8 mouse cellular contexts compared by ENCODE assay signal in genomic region chr11:102651381-102651780, GRCm38 (mm10). TPM values are rescaled to one million over a fixed set of nuclear protein-coding genes. Genes with fewer than 3 reads are reported as not detected.
A peak's percentile ranks its signal among the peaks of the same experiment; 100 is the strongest.
DNase-seq lines count a peak whose midpoint lies in the region; ATAC-seq and TF ChIP-seq lines count a peak whose summit lies in the region.

No protein-coding gene starts in this region.

- no peak overlapping the region for H3K9ac ChIP-seq in liver, postnatal 0 days (replicated peaks)

- no peak for TF ChIP-seq EP300 in liver, postnatal 0 days (IDR thresholded peaks at IDR 0.05; ENCODE audit: low read depth)

- no peaks in the 10 kb centered on the region for H3K9me3 ChIP-seq in G1E (replicated peaks)
- H3K9me3 ChIP-seq in liver, postnatal 0 days (ENCODE audit: low read length): no peaks in the 10 kb centered on the region

- no peaks in the 10 kb centered on the region for H3K36me3 ChIP-seq in G1E (replicated peaks)
- no peaks in the 10 kb centered on the region for H3K36me3 ChIP-seq in liver, postnatal 0 days (replicated peaks; ENCODE audit: insufficient read depth, low read length)

- no peak overlapping the region for H3K4me3 ChIP-seq in G1E (ENCODE audit: low read depth, low read length)
- no peak overlapping the region for H3K4me3 ChIP-seq in liver, postnatal 0 days (ENCODE audit: low read depth, low read length)

- no peak overlapping the region for H3K4me2 ChIP-seq in liver, postnatal 0 days (ENCODE audit: low read depth, low read length)

- H3K4me1 ChIP-seq in G1E (ENCODE audit: insufficient read depth, low read depth, low read length): no peaks in the 10 kb centered on the region
- H3K4me1 ChIP-seq in liver, postnatal 0 days (ENCODE audit: insufficient read depth): no peaks in the 10 kb centered on the region

- peak; percentile 71 for TF ChIP-seq CTCF in G1E (IDR thresholded peaks at IDR 0.05; ENCODE audit: low read depth, low read length)
- TF ChIP-seq CTCF in liver, postnatal 0 days (IDR thresholded peaks at IDR 0.05; ENCODE audit: low read depth): peak; percentile 85

- DNase-seq in 416B (ENCODE audit: low read depth) (peak; percentile 73), G1E (ENCODE audit: low spot score) (no peak)
- peak; percentile 67 for DNase-seq in cerebellum, adult 9-10 months
- peak; percentile 27 to 28 for DNase-seq in gastrocnemius, adult 8-10 months (ENCODE audit: low spot score in 2 of 2)
- DNase-seq in kidney, postnatal 10 days: peak; percentile 83
- DNase-seq in liver, postnatal 0 days: peak; percentile 70
- peak; percentile 66 to 84 for DNase-seq in right cerebral cortex, adult 2 months (ENCODE audit: low spot score in 2 of 2)

- H3K27ac ChIP-seq in liver, postnatal 0 days (ENCODE audit: low read depth): no peak overlapping the region

- 3% methylated on average over 9 of the region's 9 CpGs for WGBS in liver, postnatal 0 days (ENCODE audit: insufficient replicate concordance)

- H3K27me3 ChIP-seq in G1E (ENCODE audit: insufficient read depth, low read length): peaks cover 15% of the 10 kb centered on the region
- H3K27me3 ChIP-seq in liver, postnatal 0 days (ENCODE audit: insufficient read depth, low read length): no peaks in the 10 kb centered on the region

- ATAC-seq in G1E (ENCODE audit: extremely low read depth, insufficient number of reproducible peaks, low FRiP score, poor library complexity, severe bottlenecking): no peak
- no peak for ATAC-seq in liver, postnatal 0 days
- no peak for ATAC-seq in inflammation-experienced regulatory T-cells, adult 6 months

RNA-seq across cellular contexts. Expression of gene Meioc, which starts 12.1 kb away (rescaled TPM):
- not detected in 2 replicates for total RNA-seq in G1E (2014; fragmentation: Nextera tagmentation)
- 0.05 TPM in 1 of 2 replicates, not detected in the other for total RNA-seq in G1E (2017)
- not detected in 2 replicates for polyA plus RNA-seq in G1E (2012)
- total RNA-seq in gastrocnemius, adult 8-10 months (2022): not detected
- 0.08 TPM in 1 of 2 replicates, not detected in the other for polyA plus RNA-seq in liver, postnatal 0 days (2015; fragmentation: Nextera tagmentation; extraction: Ambion mirVana)
- under 1 TPM in 2 of 3 experiments, not detected in 1; 0.08 to 0.20 TPM for polyA plus RNA-seq in inflammation-experienced regulatory T-cells, adult 6 months (2017; shearing (Covaris generic))

RNA-seq across cellular contexts. Expression of gene Ccdc43, which starts 46.2 kb away (rescaled TPM):
- total RNA-seq in G1E (2014; fragmentation: Nextera tagmentation) (27.3 and 32.0 TPM in 2 replicates), G1E (2017) (38.7 and 43.6 TPM in 2 replicates)
- polyA plus RNA-seq in G1E (2012): 8.4 and 10.5 TPM in 2 replicates
- total RNA-seq in gastrocnemius, adult 8-10 months (2022): 10 to 100 TPM; 73.6 to 84.9 (median 79.9) TPM
- 9.5 and 9.6 TPM in 2 replicates for polyA plus RNA-seq in liver, postnatal 0 days (2015; fragmentation: Nextera tagmentation; extraction: Ambion mirVana)
- 10 to 100 TPM; 29.0 to 41.4 (median 40.1) TPM for polyA plus RNA-seq in inflammation-experienced regulatory T-cells, adult 6 months (2017; shearing (Covaris generic))

RNA-seq across cellular contexts. Expression of gene Fzd2, which starts 47.2 kb away (rescaled TPM):
- total RNA-seq in G1E (2014; fragmentation: Nextera tagmentation): not detected in 2 replicates
- total RNA-seq in G1E (2017): 0.06 TPM in 1 of 2 replicates, not detected in the other
- polyA plus RNA-seq in G1E (2012): 0.02 TPM in 1 of 2 replicates, not detected in the other
- 1 to 10 TPM in 3 of 4 experiments, under 1 TPM in 1; 0.75 to 1.3 (median 1.1) TPM for total RNA-seq in gastrocnemius, adult 8-10 months (2022)
- 0.17 and 0.22 TPM in 2 replicates for polyA plus RNA-seq in liver, postnatal 0 days (2015; fragmentation: Nextera tagmentation; extraction: Ambion mirVana)
- not detected for polyA plus RNA-seq in inflammation-experienced regulatory T-cells, adult 6 months (2017; shearing (Covaris generic))
